Mouse (Mus musculus) frontal cortex, postnatal 25 days (tissue): Measurements from ENCODE around the gene Bcl11a.

Experiments used
- DNase-seq, 2 experiments: peaks; one replicate each; pipeline ENCODE4 v3.0.0; 2022; ENCODE audit warnings: low spot score in 2 of 2

Bcl11a gene

GRCm38 (mm10) chr11:24080541-24080940 is 2.7 kb downstream of the Bcl11a start:
- no peak for DNase-seq

- no peak for DNase-seq
Observed at GRCm38 (mm10) chr11:24081016-24081686, 3.3 kb downstream of the Bcl11a start.

GRCm38 (mm10) chr11:24081687-24082384 is 4.0 kb downstream of the Bcl11a start:
- no peak for DNase-seq

GRCm38 (mm10) chr11:24082385-24083075 is 4.7 kb downstream of the Bcl11a start:
- DNase-seq = no peak

- no peak for DNase-seq
Observed at GRCm38 (mm10) chr11:24083076-24083405, 5.2 kb downstream of the Bcl11a start.

- no peak for DNase-seq
Observed at GRCm38 (mm10) chr11:24083423-24083822, 5.6 kb downstream of the Bcl11a start.

GRCm38 (mm10) chr11:24084077-24084476 is 6.2 kb downstream of the Bcl11a start:
- no peak for DNase-seq

GRCm38 (mm10) chr11:24084590-24084989 is 6.7 kb downstream of the Bcl11a start:
- no peak for DNase-seq

GRCm38 (mm10) chr11:24085986-24086385 is 8.1 kb downstream of the Bcl11a start:
- DNase-seq = no peak

GRCm38 (mm10) chr11:24087069-24087468 is 9.2 kb downstream of the Bcl11a start:
- no peak for DNase-seq

- DNase-seq = no peak
Observed at GRCm38 (mm10) chr11:24090443-24090842, 12.6 kb downstream of the Bcl11a start.

- no peak for DNase-seq
Observed at GRCm38 (mm10) chr11:24091393-24092080, 13.7 kb downstream of the Bcl11a start.

GRCm38 (mm10) chr11:24092618-24093017 is 14.8 kb downstream of the Bcl11a start:
- DNase-seq = no peak

GRCm38 (mm10) chr11:24094086-24094487 is 16.2 kb downstream of the Bcl11a start:
- DNase-seq = no peak

- DNase-seq = no peak
Observed at GRCm38 (mm10) chr11:24095236-24095635, 17.4 kb downstream of the Bcl11a start.

GRCm38 (mm10) chr11:24095656-24096353 is 17.9 kb downstream of the Bcl11a start:
- DNase-seq = no peak

- DNase-seq = no peak
Observed at GRCm38 (mm10) chr11:24096483-24096882, 18.6 kb downstream of the Bcl11a start.

- DNase-seq = no peak
Observed at GRCm38 (mm10) chr11:24097026-24097425, 19.2 kb downstream of the Bcl11a start.

GRCm38 (mm10) chr11:24098069-24098468 is 20.2 kb downstream of the Bcl11a start:
- DNase-seq = no peak

GRCm38 (mm10) chr11:24098662-24099061 is 20.8 kb downstream of the Bcl11a start:
- no peak for DNase-seq

GRCm38 (mm10) chr11:24099215-24099614 is 21.4 kb downstream of the Bcl11a start:
- DNase-seq = no peak

GRCm38 (mm10) chr11:24099886-24100293 is 22.0 kb downstream of the Bcl11a start:
- no peak for DNase-seq
